Mouse (Mus musculus): ENCODE measurements around the gene Dnajb1.

Gene Dnajb1

DNA sequence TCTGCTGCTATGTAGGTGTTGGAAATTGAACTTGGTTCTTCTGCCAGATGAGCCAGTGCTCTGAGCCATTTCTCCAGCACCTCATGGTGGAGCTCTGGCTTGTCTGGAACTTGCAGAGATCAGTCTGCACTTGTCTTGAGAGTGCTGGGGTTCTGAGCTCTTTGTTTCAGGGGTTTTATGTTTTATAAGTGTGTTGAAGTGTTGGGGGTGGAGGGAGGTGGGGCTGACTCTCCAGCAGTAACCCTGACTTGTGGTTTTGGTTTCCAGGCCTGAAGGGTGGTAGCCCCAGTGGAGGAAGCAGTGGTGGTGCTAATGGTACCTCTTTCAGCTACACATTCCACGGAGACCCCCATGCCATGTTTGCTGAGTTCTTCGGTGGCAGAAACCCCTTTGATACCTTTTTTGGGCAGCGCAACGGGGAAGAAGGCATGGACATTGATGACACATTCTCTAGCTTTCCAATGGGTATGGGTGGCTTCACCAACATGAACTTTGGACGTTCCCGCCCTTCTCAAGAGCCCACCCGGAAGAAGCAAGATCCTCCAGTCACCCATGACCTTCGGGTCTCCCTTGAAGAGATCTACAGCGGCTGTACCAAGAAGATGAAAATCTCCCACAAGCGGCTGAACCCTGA is 1.7 kb downstream of the Dnajb1 start:
- no peak for DNase-seq (ENCODE audit: extremely low spot score, low read depth, low spot score)

- no peak for DNase-seq (ENCODE audit: extremely low spot score, low read depth, low spot score)
These were observed 3.9 kb downstream of the Dnajb1 start for GRCm38 (mm10) chr8:83611921-83612320.

- no peak for DNase-seq (ENCODE audit: extremely low spot score, low read depth, low spot score)
These were observed 5.7 kb downstream of the Dnajb1 start for GRCm38 (mm10) chr8:83613695-83614094.

DNA sequence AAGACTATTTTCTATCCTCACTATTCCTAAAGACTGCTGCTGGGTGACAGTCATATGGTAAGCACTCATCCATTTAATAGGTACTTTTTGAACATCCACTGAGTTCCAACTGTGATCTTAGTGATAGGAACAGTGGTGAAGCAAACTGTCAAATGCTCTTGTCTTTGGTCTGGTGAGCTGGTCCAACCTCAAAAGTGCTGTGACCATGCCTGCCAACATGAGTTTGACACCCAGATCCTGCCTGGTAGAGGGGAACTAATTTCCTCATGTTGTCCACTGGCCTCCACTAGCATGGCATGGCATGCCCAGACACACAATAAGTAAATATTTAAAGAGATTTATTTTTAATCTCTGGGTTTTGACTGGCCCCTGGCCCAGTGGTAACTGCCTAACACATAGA is 8.6 kb downstream of the Dnajb1 start:
- no peak for DNase-seq (ENCODE audit: extremely low spot score, low read depth, low spot score)

DNA sequence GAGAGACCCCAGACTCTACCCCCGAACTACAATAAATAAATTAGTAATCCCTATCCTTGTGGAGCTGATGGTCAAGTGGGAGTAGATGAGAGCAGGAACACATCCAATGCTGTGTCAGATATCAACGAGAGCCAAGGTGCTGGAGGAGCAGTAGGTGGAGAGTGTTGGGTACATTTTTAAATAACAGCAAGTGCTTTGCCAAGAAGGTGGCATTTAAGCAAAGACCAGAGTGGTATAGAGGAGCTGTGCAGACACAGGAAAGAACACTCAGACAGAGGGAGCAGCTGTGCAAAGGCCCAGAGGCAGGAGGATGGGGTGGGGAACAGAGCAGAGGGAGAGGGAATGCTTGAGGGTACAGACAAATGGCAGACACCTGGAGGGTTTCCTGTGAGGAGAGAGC is 9.1 kb downstream of the Dnajb1 start:
- DNase-seq (ENCODE audit: extremely low spot score, low read depth, low spot score) = no peak

DNA sequence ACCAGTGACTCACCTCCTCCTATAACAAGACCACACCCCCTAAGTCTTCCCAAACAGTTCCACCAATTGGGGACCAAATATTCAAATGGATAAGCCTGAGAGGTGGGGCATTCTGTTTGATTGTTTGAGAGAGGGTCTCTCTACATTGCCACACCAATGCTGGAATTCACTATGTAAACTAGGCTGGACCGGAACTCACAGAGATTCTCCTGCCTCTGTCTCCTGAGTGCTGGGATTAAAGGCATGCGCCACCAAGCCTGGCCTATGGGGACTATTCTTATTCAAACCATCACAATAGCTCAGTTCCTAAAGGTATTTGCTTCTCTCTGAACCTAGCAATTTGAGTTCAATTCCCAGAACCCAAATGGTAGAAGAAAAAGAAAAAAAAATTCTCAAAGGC is 10.6 kb downstream of the Dnajb1 start:
- no peak for DNase-seq (ENCODE audit: extremely low spot score, low read depth, low spot score)

- no peak for DNase-seq (ENCODE audit: extremely low spot score, low read depth, low spot score)
These were observed 11.7 kb downstream of the Dnajb1 start for GRCm38 (mm10) chr8:83619568-83620285.

DNA sequence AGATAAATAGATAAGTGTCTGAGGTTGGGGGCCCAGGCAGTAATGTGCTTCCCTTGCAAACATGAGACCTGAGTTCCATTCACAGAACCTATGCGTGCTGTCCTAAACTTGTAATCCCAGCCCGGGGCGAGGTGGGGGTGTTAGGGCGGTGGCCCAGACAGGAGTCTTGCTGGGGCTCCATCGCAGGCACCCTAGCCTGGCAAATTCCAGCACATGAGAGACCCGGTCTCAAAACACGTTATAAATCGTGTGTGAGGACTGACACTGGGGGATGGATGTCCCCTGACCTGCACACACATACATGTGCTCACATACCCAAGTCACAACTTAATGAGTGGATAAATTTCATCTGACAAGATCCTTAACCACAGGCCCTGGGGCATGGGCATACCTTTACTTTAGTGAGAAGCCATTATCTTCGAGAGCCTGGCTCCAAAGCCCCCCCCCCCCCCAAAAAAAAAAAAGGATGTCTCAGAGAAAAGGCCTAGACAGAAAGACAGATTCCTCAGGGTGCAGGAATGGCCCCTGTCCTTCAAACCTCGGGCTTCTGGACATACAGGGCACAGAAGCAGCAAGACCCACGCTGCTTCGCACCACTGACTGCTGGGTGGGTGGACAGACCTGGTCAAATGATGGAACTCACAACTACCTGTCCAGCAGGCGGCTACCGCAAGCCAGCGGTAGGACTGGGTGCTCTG is 13.8 kb downstream of the Dnajb1 start:
- DNase-seq (ENCODE audit: extremely low spot score, low read depth, low spot score) = no peak

DNA sequence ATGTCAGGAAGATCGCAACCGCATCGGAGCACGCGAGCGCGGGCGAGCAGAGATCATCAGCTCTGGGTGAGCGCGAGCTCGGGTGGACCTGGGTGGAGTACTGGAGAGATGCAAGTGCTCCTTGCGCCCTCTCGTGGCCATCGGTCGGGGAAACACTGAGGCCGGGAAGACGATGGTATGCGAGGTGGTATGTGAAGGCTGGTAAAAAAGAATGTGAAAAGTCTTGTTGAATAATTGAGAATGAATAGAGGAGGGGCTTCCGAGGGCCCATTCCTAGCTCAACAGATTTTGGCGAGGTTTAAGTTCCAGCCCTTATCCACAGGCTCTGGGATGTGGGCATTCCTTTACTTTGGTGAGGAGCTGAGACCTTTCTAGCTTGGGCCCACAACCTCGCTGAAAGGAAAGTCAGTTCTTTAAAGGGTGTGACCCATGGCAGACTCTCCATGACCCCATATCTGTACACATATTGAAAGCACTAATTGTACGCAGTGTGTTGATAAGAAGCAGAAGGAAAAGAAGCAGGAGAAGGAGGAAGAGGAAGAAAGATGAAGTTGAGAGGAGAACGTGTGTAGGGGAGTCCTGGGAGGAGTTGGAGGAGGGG is 14.5 kb downstream of the Dnajb1 start:
- DNase-seq (ENCODE audit: extremely low spot score, low read depth, low spot score) = no peak

GRCm38 (mm10) chr8:83623549-83623948 is 15.6 kb downstream of the Dnajb1 start:
- no peak for DNase-seq (ENCODE audit: extremely low spot score, low read depth, low spot score)

DNA sequence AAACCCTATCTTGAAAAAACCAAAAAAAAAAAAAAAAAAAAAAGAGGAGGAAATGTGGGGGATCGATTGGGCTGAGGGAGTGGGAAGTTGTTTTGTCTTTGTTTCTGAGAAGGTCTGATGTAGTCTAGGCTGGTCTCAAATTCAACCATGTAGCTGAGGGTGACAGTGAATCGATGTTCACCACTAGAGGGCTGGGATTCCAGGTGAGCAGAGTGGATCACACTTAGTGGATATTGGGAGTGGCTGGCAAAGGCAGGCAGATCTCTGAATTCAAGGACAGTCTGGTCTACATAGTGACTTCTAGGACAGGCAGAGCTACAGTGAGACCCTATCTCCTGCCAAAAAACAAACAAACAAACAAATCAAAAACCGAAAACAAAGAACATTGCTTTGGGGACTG is 16.7 kb downstream of the Dnajb1 start:
- no peak for DNase-seq (ENCODE audit: extremely low spot score, low read depth, low spot score)

DNA sequence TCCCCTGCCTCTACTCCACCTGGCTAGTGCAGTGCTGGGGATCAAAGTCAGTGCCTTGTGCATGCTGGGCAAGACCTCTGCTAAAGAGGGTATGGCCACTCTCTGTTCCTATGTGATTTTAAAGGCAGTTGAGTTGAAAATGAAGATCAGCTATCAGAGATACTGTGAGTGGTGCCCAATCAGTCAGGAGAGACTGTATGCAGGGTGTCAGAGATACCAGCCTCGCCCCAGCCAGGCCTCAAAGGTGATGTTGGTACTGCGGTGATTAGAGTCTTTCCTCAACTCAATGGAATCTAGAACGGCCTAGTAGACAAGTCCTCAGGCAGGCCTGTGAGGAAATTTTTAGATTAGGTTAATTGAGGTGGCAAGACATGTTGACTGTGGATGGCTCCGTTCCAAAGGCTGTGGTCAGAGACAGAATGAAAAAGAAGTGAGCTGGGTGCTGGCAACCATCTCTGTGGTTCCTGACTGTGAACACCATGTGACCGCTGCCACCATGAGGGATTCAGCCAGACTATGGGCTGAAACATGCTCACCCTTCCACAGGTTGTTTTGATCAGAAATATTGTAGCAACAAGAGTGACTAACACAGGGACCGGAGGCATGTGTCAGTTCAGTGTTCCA is 17.8 kb downstream of the Dnajb1 start:
- DNase-seq (ENCODE audit: extremely low spot score, low read depth, low spot score) = no peak

DNA sequence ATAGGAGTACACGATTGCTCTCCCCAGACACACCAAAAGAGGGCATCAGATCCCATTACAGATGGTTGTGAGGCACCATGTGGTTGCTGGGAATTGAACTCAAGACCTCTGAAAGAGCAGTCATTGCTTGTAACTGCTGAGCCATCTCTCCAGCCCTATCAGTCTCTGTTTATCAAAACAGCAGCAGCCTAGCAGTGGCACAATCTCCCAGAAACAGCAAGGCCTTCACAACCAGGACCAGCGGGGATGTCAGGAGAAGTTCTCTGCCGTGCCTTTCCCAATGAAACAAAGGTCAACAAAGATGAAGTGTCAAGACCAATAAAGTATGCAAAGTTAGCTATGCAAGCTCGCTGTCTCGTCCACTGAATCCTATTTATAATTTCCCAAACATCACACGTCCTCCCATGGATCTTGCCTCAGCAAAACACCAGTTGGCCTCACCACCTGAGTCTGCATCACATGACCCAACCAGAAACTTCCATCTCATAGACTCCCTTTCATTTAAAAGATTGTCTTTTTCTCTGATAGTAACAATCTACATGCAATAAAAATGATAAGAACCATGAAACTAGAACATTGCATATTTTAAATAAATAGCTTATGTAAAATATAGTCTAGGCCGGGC is 24.2 kb downstream of the Dnajb1 start:
- no peak for DNase-seq (ENCODE audit: extremely low spot score, low read depth, low spot score)

DNA sequence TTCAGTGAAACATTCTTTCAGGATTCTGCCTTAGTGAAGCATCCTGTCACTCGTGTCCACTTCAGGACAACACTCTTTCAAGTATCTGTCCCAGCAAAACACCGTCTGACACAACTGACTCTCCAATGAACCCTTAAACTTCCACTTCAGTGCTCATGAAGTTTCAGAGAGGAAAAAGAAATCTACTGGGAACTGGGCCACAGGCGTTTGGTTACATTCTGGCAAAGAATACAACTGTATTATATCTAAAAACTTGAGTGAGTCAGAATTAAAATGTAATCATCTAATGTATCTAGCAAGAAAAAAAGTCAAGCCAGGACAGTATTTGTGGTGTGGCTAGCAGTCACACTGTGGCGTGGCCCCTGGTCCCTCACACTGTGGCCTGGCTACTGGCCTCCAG is 30.9 kb downstream of the Dnajb1 start:
- DNase-seq (ENCODE audit: extremely low spot score, low read depth, low spot score) = no peak

DNA sequence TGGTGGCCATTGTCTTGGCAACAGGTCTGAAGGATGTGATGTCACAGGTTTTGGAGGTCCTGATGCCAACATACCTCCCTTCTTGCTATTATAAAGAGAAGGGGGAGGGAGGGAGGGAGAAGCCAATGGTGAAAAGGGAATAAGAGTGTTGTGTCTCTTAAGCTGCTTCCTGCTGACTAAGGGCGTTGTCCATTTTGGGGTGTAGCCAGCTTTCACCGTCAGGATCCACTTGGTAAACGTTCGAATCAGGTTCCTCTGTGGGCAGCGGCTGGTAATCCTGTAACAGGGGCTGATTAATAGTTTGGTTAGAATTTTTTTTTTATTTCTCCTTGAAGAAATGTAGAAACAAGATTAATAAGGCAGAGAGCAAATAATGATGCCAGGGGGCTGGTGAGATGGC is 31.7 kb downstream of the Dnajb1 start:
- no peak for DNase-seq (ENCODE audit: extremely low spot score, low read depth, low spot score)

- no peak for DNase-seq (ENCODE audit: extremely low spot score, low read depth, low spot score)
These were observed 39.5 kb downstream of the Dnajb1 start for GRCm38 (mm10) chr8:83647511-83647910.

- DNase-seq (ENCODE audit: extremely low spot score, low read depth, low spot score) = no peak
These were observed 40.0 kb downstream of the Dnajb1 start for GRCm38 (mm10) chr8:83648031-83648430.

DNA sequence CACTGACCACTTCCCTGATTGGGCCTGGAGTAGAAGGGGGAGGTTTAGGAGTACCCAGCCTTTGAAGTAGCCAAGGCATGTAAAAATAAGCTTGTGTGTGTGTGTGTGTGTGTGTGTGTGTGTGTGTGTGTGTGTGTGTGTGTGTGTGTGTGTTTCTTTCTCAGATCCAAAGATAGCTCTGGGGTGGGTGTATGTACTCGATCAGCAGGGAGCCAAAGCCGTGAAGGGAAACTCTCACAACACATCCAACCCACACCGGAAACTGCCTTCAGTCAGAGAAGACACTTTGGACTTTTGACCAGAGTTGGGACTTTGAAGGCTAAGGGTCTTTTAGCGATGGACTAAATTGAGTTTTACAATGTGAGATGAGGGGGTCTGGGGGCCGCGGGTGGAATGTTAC is 41.7 kb downstream of the Dnajb1 start:
- DNase-seq (ENCODE audit: extremely low spot score, low read depth, low spot score) = no peak

GRCm38 (mm10) chr8:83652030-83652743 is 44.2 kb downstream of the Dnajb1 start, which contains the start of gene Gipc1:
Gene Gipc1 (plus strand): TSS chr8:83652677.
- peak; percentile 86 for DNase-seq (ENCODE audit: extremely low spot score, low read depth, low spot score)
